Mouse (Mus musculus) embryonic facial prominence, embryonic 14.5 days (tissue): Measurements from ENCODE around the gene Ripk3. TPM values are rescaled to one million over a fixed set of nuclear protein-coding genes. Genes with fewer than 3 reads are reported as not detected.
"Not testable (repeated sequence)": the region's sequence is repeated elsewhere in the genome, so short reads cannot be mapped to it uniquely, and the experiment has no call there.

Experiments used
- ATAC-seq: fragments of 200-750 bp; cut with Nextera tagmentation; 2 replicates; pipeline ENCODE4 v1.8.0; 2017; ENCODE audit warnings: low read depth, moderate number of reproducible peaks, moderate TSS enrichment
- DNase-seq: peaks from one replicate; pipeline ENCODE4 v3.0.0-alpha.2; 2015; ENCODE audit warnings: low spot score
- H3K27ac ChIP-seq: fragments of 300-500 bp; sonication (generic); replicated peaks from 2 replicates; pipeline ENCODE4 v1.5.1; 2014; ENCODE audit warnings: low read depth, mild to moderate bottlenecking, low read length, moderate library complexity
- H3K27me3 ChIP-seq: fragments of 300-500 bp; sonication (generic); replicated peaks from 2 replicates; pipeline ENCODE4 v1.6.1; 2014; ENCODE audit warnings: low read length; ENCODE audit not compliant: control insufficient read depth, insufficient read depth
- H3K36me3 ChIP-seq: fragments of 300-500 bp; sonication (generic); 2 replicates; pipeline ENCODE4 v1.6.1; 2014; ENCODE audit warnings: low read length, mixed read lengths; ENCODE audit not compliant: control insufficient read depth, insufficient read depth
- H3K4me1 ChIP-seq: fragments of 300-500 bp; sonication (generic); 2 replicates; pipeline ENCODE4 v1.6.1; 2014; ENCODE audit warnings: antibody characterized with exemption, low read length; ENCODE audit not compliant: control insufficient read depth, insufficient read depth
- H3K4me2 ChIP-seq: fragments of 300-500 bp; sonication (generic); 2 replicates; pipeline ENCODE4 v1.6.1; 2014; ENCODE audit warnings: low read depth, mild to moderate bottlenecking, low read length, moderate library complexity, mixed read lengths
- H3K4me3 ChIP-seq: fragments of 300-500 bp; sonication (generic); 2 replicates; pipeline ENCODE4 v1.5.1; 2014; ENCODE audit warnings: low read depth, mild to moderate bottlenecking, low read length
- H3K9ac ChIP-seq: fragments of 300-500 bp; sonication (generic); 2 replicates; pipeline ENCODE4 v1.6.1; 2014; ENCODE audit warnings: low read depth, mild to moderate bottlenecking, low read length, moderate library complexity, mixed read lengths
- H3K9me3 ChIP-seq: fragments of 300-500 bp; sonication (generic); 2 replicates; pipeline ENCODE4 v1.6.1; 2016; ENCODE audit warnings: low read length; ENCODE audit not compliant: control insufficient read depth
- WGBS: fragments of 180-500 bp; shearing (Covaris S2); extraction: QIAGEN DNeasy Blood & Tissue Kit; methylation state at CpG from one replicate; pipeline ENCODE4 v1.1.7; 2014; 5-methylcytosine and 5-hydroxymethylcytosine counted together
- polyA plus RNA-seq: library from polyadenylated mRNA; unstranded; fragments of >200 nt; fragmentation: Nextera tagmentation; extraction: Ambion mirVana; gene quantifications from 2 replicates; pipeline ENCODE4 v1.2.1, GENCODE M21; 2014

Ripk3 gene
- polyA plus RNA-seq, 1 experiment from 2014 or later = 35.3 TPM

- WGBS = 78% methylated on average over 6 of the region's 6 CpGs
- Histone ChIP-seq H3K9me3 (no peaks in the 10 kb centered on the region), H3K4me1 (peaks cover 9% of the 10 kb centered on the region; the same call in 1 of the 2 replicates), H3K27ac (peak within 1 kb of the TSS; percentile 40; the same call in 1 of the 2 replicates), H3K9ac (peak within 1 kb of the TSS; percentile 76), H3K27me3 (peaks cover 24% of the 10 kb centered on the region), H3K4me2 (peak within 1 kb of the TSS; percentile 95), H3K36me3 (peaks cover 8% of the 10 kb centered on the region), H3K4me3 (peak within 1 kb of the TSS; percentile 55)
- DNase-seq (no peak), ATAC-seq (no peak)
Measured at GRCm38 (mm10) chr14:55761163-55761562, 27.5 kb downstream of the Ripk3 start, which contains the start of gene Ltb4r2. TSS of gene Ltb4r2 (plus strand) at chr14:55761428.

GRCm38 (mm10) chr14:55760156-55760555 lies 28.5 kb downstream of the Ripk3 start:
- peak; percentile 82 for DNase-seq
- Histone ChIP-seq H3K27me3 (peaks cover 18% of the 10 kb centered on the region), H3K4me2 (peak overlapping the region; percentile 50), H3K4me3 (peak overlapping the region; percentile 10; the same call in 1 of the 2 replicates), H3K9ac (peak overlapping the region; percentile 45; the same call in 1 of the 2 replicates), H3K36me3 (peaks cover 18% of the 10 kb centered on the region)
- H3K4me1 ChIP-seq, H3K9me3 ChIP-seq, ATAC-seq, H3K27ac ChIP-seq: not testable (repeated sequence)
- WGBS = 2% methylated on average over 5 of the region's 6 CpGs

- Histone ChIP-seq H3K4me2 (peak within 1 kb of the TSS; percentile 30), H3K4me3 (no peak within 1 kb of the TSS)
- WGBS = 15% methylated on average over 8 of the region's 8 CpGs
Measured at GRCm38 (mm10) chr14:55758363-55758784, 30.3 kb downstream of the Ripk3 start, which contains the start of gene Cideb. TSS of gene Cideb (minus strand) at chr14:55758458.

GRCm38 (mm10) chr14:55757566-55757965 lies 31.1 kb downstream of the Ripk3 start:
- peaks cover 6% of the 10 kb centered on the region; the same call in 1 of the 2 replicates for H3K4me1 ChIP-seq
- DNase-seq (no peak), ATAC-seq (no peak)
- H3K36me3 ChIP-seq = peaks cover 44% of the 10 kb centered on the region
- no peak overlapping the region for H3K4me3 ChIP-seq
- no peak overlapping the region for H3K9ac ChIP-seq
- 86% methylated on average over 6 of the region's 6 CpGs for WGBS
- H3K27ac ChIP-seq = no peak overlapping the region
- H3K9me3 ChIP-seq = no peaks in the 10 kb centered on the region
- H3K4me2 ChIP-seq = no peak overlapping the region
- H3K27me3 ChIP-seq = peaks cover 14% of the 10 kb centered on the region

More at GRCm38 (mm10) chr14:55758363-55758784, 30.3 kb downstream of the Ripk3 start, which contains the start of gene Cideb:
- Histone ChIP-seq H3K27me3 (peaks cover 14% of the 10 kb centered on the region), H3K9me3 (no peaks in the 10 kb centered on the region), H3K4me1 (peaks cover 9% of the 10 kb centered on the region; the same call in 1 of the 2 replicates), H3K27ac (no peak within 1 kb of the TSS), H3K36me3 (peaks cover 36% of the 10 kb centered on the region), H3K9ac (no peak within 1 kb of the TSS)
- peak; percentile 78 for DNase-seq
- ATAC-seq = no peak

- no peaks in the 10 kb centered on the region for H3K9me3 ChIP-seq
- H3K4me1 ChIP-seq = peaks cover 12% of the 10 kb centered on the region
- 91% methylated on average over 10 of the region's 10 CpGs for WGBS
- ATAC-seq (no peak), DNase-seq (no peak)
- no peak overlapping the region for H3K27ac ChIP-seq
- peak overlapping the region; percentile 92 for H3K4me3 ChIP-seq
- peaks cover 37% of the 10 kb centered on the region for H3K36me3 ChIP-seq
- H3K27me3 ChIP-seq = no peaks in the 10 kb centered on the region
- peak overlapping the region; percentile 91 for H3K4me2 ChIP-seq
- H3K9ac ChIP-seq = 0 out of 2 replicates have a peak overlapping the region, but pooled peaks have one; percentile 37
Measured at GRCm38 (mm10) chr14:55747051-55747847, 41.4 kb downstream of the Ripk3 start.

GRCm38 (mm10) chr14:55745861-55746237 lies 42.8 kb downstream of the Ripk3 start:
- ATAC-seq (no peak), DNase-seq (no peak)
- Histone ChIP-seq H3K4me2 (peak overlapping the region; percentile 91), H3K36me3 (peaks cover 39% of the 10 kb centered on the region), H3K9ac (peak overlapping the region; percentile 89), H3K4me1 (peaks cover 12% of the 10 kb centered on the region), H3K4me3 (peak overlapping the region; percentile 92), H3K27ac (peak overlapping the region; percentile 53; the same call in 1 of the 2 replicates), H3K27me3 (no peaks in the 10 kb centered on the region), H3K9me3 (no peaks in the 10 kb centered on the region)
- WGBS = under 1% methylated on average over 31 of the region's 31 CpGs

- H3K4me1 ChIP-seq = peaks cover 12% of the 10 kb centered on the region
- H3K36me3 ChIP-seq = peaks cover 38% of the 10 kb centered on the region
- peak; percentile 91 for ATAC-seq
- peak within 1 kb of the TSS; percentile 92 for H3K4me3 ChIP-seq
- H3K27me3 ChIP-seq = no peaks in the 10 kb centered on the region
- DNase-seq = peak; percentile 92
- peak within 1 kb of the TSS; percentile 89 for H3K9ac ChIP-seq
- 3% methylated on average over 35 of the region's 48 CpGs for WGBS
- H3K9me3 ChIP-seq = no peaks in the 10 kb centered on the region
- peak within 1 kb of the TSS; percentile 91 for H3K4me2 ChIP-seq
- H3K27ac ChIP-seq = peak within 1 kb of the TSS; percentile 53; the same call in 1 of the 2 replicates
Measured at GRCm38 (mm10) chr14:55745180-55745860, 43.3 kb downstream of the Ripk3 start, which contains the start of the genes Dhrs1 and Nop9. TSS of gene Dhrs1 (minus strand) at chr14:55745690. TSS of gene Nop9 (plus strand) at chr14:55745693.

- Histone ChIP-seq H3K9ac (peak overlapping the region; percentile 49; the same call in 1 of the 2 replicates), H3K36me3 (peaks cover 41% of the 10 kb centered on the region), H3K9me3 (no peaks in the 10 kb centered on the region), H3K27ac (no peak overlapping the region), H3K4me3 (no peak overlapping the region), H3K4me2 (peak overlapping the region; percentile 91), H3K27me3 (no peaks in the 10 kb centered on the region), H3K4me1 (peaks cover 12% of the 10 kb centered on the region)
- DNase-seq (peak; percentile 79), ATAC-seq (peak; percentile 77)
- 16% methylated on average over 10 of the region's 10 CpGs for WGBS
Measured at GRCm38 (mm10) chr14:55743711-55744110, 45.0 kb downstream of the Ripk3 start.
